Mouse (Mus musculus): ENCODE measurements at regions not wholly inside any gene's neighbourhood (a gene's known extent, or its start where the extent isn't known, plus 50 kb on each side); places are given as distances from the start of the nearest gene placed in this dataset.

- no peak for DNase-seq (ENCODE audit: low spot score in 2 of 2)
These were observed 142.5 kb downstream of the Cdc5l start for GRCm38 (mm10) chr17:45291052-45291451.

- no peak for DNase-seq (ENCODE audit: low spot score in 2 of 2)
These were observed 147.8 kb downstream of the Cdc5l start for GRCm38 (mm10) chr17:45285621-45286189.

- no peak for DNase-seq (ENCODE audit: low spot score in 2 of 2)
These were observed 152.0 kb downstream of the Cdc5l start for GRCm38 (mm10) chr17:45281554-45281953.

GRCm38 (mm10) chr17:45279811-45280205 lies 153.7 kb downstream of the Cdc5l start:
- no peak for DNase-seq (ENCODE audit: low spot score in 2 of 2)

GRCm38 (mm10) chr17:45279075-45279810 lies 154.3 kb downstream of the Cdc5l start:
- no peak for DNase-seq (ENCODE audit: low spot score in 2 of 2)

DNA sequence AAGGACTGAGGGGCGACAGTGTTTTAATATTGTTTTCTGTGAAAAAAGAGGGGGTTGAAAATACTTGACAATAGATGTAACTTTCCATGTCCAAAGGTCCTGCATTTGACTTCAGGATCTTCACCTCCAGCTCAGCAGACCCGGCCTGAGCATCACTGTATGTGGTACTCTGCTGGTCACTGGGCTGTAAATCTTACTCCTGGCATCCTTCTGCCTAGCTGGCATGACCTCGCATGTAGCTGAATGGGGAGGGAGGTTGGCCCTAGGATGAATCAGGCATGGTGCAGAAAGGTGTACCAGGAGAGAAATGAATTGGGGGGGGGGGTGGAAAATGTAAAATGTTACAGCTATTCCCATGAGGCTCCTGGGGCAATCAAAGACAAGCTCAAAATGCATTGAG lies 156.0 kb downstream of the Cdc5l start:
- no peak for DNase-seq (ENCODE audit: low spot score in 2 of 2)

GRCm38 (mm10) chr17:45276686-45277405 lies 156.7 kb downstream of the Cdc5l start:
- DNase-seq (ENCODE audit: low spot score in 2 of 2), result no peak

- DNase-seq (ENCODE audit: low spot score in 2 of 2), result no peak
These were observed 158.6 kb downstream of the Cdc5l start for GRCm38 (mm10) chr17:45274894-45275293.

DNA sequence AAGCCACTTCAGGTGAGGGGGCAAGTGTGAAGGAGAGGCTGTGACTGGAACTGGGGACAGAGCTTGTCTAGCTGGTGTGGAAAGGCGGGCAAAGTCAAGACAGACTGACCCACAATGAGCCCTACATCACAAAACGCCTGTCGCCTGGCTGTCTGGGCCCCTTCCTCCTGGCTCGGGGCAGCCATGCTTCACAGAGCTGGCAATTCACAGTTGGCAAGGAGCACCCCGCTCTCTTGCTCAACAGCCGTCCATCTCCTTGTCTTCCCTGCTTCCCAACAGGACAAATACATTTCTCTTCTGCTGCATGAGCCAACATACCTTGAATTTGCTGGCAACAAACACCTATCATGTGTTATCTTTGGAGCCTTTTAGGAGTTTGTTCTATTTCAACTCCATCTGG lies 166.8 kb downstream of the Cdc5l start:
- no peak for DNase-seq (ENCODE audit: low spot score in 2 of 2)

DNA sequence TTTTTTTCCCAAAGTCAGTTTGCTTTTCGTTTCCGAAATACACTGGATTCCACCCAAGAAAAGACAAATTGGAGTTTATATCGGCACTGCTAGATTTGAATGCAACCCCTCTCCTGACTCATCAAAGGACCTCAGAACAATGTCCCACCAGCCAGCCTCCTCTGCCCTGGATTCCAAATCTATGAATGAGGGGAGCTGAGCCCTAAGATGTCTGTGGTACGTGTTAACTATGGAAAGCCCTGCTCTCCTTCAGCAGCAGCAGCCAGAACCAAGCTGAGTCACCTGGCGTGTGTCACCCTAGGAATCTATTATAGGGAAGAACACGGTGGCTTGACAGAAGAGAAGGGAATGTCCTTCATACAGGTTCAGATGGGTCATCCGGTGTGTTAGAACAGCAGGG lies 167.9 kb downstream of the Cdc5l start:
- DNase-seq (ENCODE audit: low spot score in 2 of 2), result no peak

GRCm38 (mm10) chr17:45264434-45264833 lies 169.1 kb downstream of the Cdc5l start:
- no peak for DNase-seq (ENCODE audit: low spot score in 2 of 2)

DNA sequence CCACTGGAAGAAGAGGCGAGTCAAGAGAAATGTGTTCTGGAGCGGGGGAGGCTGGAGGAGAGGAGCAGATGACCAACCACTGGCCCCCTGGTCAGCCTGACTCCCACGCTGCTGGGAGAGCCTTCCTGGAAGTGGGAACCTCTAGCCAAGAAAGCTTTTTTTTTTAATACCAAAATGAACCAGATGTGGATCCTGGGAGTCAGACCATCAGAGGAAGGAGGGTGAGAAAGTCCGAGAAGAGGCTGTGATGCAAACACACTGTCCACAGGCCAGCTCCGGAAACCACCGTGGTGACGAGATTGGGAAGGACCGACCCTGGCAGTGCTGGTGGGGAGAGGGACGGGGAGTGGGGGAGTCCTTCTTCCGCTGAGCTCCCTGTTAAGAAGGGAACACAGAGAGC lies 173.1 kb downstream of the Cdc5l start:
- DNase-seq (ENCODE audit: low spot score in 2 of 2), result no peak

GRCm38 (mm10) chr17:45258007-45258406 lies 175.5 kb downstream of the Cdc5l start:
- no peak for DNase-seq (ENCODE audit: low spot score in 2 of 2)

- DNase-seq (ENCODE audit: low spot score in 2 of 2), result no peak
These were observed 180.8 kb downstream of the Cdc5l start for GRCm38 (mm10) chr17:45252593-45253230.

DNA sequence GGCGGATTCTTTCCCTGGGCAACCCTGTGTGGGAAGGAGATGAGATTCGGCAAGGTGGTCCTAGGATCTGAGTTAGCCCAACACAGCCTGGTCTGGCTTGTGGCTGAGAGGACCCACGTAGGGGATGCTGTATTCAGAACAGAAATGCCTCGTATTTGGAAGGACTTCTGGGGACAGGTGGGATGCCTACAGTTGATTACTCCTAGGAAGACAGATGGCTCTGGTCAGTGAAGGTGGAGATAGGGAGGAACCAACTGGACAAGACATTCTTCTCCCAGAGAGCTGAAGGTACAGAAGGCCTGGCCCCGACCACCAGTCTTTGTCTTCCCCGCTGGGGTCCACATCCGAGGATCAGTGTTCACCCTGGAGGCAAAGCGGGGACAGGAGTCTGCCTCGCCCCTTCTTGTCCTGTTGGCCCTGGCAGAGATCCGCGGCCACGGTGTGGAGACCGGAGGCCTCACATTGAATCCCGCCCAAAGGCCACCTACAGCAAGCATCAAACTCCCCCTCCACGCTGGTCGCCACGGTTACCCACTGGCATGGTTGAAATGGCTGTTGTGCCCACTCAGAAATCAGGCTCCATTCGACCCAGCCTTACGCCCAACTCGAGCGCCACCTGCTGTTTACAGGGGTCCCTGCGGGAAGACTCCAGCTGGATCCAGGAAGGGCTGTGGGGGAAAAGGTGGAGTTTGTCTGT lies 182.4 kb downstream of the Cdc5l start:
- peak; percentile 79 to 83 for DNase-seq (ENCODE audit: low spot score in 2 of 2)

DNA sequence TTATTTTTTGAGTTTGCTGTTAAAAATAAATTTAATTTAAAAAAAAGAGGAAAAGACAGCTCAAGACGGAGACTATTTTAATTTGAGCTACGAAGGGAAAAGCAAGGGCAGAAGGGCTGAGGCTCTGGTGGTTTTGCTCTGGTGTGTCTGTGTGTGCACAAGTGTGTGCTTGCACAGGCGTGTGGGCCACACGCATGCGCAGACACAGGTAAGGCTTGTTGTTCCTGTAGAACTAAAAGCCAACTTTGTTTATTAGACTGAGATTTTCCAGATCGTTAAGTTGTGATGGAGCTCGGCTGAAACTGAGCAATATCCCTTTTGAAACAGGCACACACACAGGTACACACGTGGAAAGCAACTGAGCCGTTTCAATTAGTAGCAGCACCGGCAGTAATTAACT lies 183.1 kb downstream of the Cdc5l start:
- no peak for DNase-seq (ENCODE audit: low spot score in 2 of 2)

GRCm38 (mm10) chr17:45247142-45248137 lies 186.1 kb downstream of the Cdc5l start:
- no peak for DNase-seq (ENCODE audit: low spot score in 2 of 2)

DNA sequence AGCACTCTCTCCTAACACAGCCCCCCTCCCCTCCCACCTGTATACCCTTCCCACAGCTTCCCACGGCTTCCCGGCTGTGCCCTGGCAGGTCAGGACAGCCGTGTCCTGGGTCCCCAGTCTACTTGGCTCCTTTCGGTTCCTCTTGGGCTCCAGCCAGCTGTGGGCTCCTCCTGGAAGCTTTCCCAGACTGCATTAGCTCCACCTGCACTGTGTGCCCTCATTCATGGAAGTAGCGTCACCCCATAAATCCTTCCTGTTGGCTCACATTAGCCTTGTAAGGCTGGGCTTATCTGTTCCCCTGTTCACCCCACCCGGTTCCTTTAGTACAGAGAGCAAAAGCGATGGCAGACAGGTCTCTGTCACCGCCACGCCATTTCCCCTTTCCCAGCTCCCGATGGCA lies 188.7 kb downstream of the Cdc5l start:
- no peak for DNase-seq (ENCODE audit: low spot score in 2 of 2)

DNA sequence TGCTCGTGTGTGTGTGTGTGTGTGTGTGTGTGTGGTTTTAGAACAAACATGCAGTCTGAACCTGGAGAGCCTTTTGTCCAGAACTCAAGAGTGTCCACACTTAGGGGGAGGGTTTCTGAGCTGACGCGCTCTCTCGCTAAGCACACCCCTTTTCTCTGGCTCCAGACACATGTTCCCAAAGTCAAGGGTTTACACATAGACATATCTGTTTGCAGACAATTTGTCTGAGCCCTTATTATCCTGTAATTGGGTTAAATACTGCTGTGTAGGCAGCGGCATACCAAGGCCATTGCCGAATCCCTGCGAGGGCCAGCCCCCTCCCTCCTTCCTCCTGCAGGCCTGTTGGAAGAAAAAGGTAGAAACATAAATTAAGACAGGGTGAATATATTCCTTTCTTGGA lies 190.4 kb downstream of the Cdc5l start:
- no peak for DNase-seq (ENCODE audit: low spot score in 2 of 2)

- peak; percentile 26 to 37 for DNase-seq (ENCODE audit: low spot score in 2 of 2)
These were observed 191.5 kb downstream of the Cdc5l start for GRCm38 (mm10) chr17:45242076-45242475.

All from frontal cortex, postnatal 36 days (tissue).